Mouse (Mus musculus): ENCODE results near the gene Myo6. TPM values are rescaled to one million over a fixed set of nuclear protein-coding genes. Genes with fewer than 3 reads are reported as not detected.
A peak's percentile ranks its signal among the peaks of the same experiment; 100 is the strongest.

The Myo6 gene
- polyA plus RNA-seq, 1 experiment from 2014 or later, result 72.7 TPM

DNA sequence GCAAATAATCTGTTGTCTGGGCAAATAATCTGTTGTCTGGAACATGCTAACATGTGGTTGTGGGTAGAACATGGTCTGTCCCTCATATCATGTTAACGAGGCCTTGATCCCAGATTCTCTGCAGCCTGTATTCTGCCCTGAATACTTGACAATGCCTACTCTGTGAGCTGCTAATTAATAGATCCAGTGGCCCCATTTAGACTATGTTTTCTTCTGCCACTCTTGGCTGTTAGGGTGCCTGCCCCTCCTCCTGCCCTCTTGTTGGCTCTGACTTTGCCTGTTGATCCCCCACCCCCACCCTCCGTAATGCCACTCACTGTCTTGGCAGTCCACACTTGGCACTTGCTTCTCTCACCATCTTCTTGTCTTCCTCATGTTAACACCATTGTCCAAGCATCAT lies 13.8 kb downstream of the Myo6 start:
- H3K4me3 ChIP-seq (ENCODE audit: low read length), result no peak overlapping the region
- ATAC-seq, result no peak
- H3K4me2 ChIP-seq (ENCODE audit: low read depth, low read length), result no peak overlapping the region
- no peaks in the 10 kb centered on the region for H3K36me3 ChIP-seq (ENCODE audit: control insufficient read depth, insufficient read depth, low read length)
- peaks cover 16% of the 10 kb centered on the region for H3K4me1 ChIP-seq (ENCODE audit: control insufficient read depth, insufficient read depth, low read length)
- 86% methylated on average over 2 of the region's 2 CpGs for WGBS
- H3K27ac ChIP-seq (ENCODE audit: low read length), result no peak overlapping the region
- no peaks in the 10 kb centered on the region for H3K27me3 ChIP-seq (replicated peaks; ENCODE audit: control insufficient read depth, insufficient read depth, low read length)
- no peaks in the 10 kb centered on the region for H3K9me3 ChIP-seq (ENCODE audit: control insufficient read depth, low read length)
- H3K9ac ChIP-seq (ENCODE audit: low read depth, low read length), result no peak overlapping the region

DNA sequence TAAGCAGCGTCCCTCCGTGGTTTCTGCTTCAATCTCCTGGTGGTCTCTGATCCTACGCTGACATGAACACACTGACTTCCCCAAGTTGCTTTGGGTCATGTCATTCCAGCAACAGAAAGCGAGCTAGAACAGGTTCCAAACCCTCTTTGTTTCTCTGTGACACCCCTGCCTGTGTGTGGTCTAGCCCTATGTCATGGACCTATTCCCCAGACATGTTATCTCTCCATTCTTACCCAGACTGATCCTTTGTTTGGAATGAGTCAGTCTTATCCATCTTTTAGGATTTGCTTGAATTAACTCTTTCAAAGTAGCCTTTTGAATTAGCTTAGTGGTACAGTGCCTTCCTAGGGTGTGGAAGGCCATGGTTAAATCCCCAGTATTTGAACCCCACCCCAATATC lies 14.9 kb downstream of the Myo6 start:
- H3K27me3 ChIP-seq (replicated peaks; ENCODE audit: control insufficient read depth, insufficient read depth, low read length), result no peaks in the 10 kb centered on the region
- H3K4me3 ChIP-seq (ENCODE audit: low read length), result no peak overlapping the region
- ATAC-seq, result no peak
- peaks cover 14% of the 10 kb centered on the region for H3K4me1 ChIP-seq (ENCODE audit: control insufficient read depth, insufficient read depth, low read length)
- no peak overlapping the region for H3K4me2 ChIP-seq (ENCODE audit: low read depth, low read length)
- no peak overlapping the region for H3K27ac ChIP-seq (ENCODE audit: low read length)
- H3K36me3 ChIP-seq (ENCODE audit: control insufficient read depth, insufficient read depth, low read length), result no peaks in the 10 kb centered on the region
- 77% methylated on average over 4 of the region's 4 CpGs for WGBS
- no peaks in the 10 kb centered on the region for H3K9me3 ChIP-seq (ENCODE audit: control insufficient read depth, low read length)
- no peak overlapping the region for H3K9ac ChIP-seq (ENCODE audit: low read depth, low read length)

DNA sequence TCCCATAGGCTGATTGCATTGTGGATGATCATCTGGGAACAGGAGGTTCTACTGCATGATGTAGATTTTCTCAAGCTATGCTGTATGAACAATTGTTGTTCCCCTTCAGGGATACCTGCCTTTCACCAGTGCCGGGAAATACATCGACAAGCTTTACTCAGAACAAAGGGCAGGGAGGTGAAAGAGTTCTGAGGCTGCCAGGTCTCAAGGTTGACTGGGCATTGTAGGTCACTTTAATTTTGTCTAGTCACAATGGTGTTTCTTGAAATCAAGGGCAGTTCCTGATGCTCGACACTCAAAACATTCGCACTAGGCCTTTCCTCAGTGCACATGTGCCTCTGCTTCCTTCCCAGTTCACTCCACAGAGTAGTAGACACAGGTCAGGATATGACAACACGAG lies 15.9 kb downstream of the Myo6 start:
- 84% methylated on average over 5 of the region's 5 CpGs for WGBS
- H3K36me3 ChIP-seq (ENCODE audit: control insufficient read depth, insufficient read depth, low read length), result no peaks in the 10 kb centered on the region

DNA sequence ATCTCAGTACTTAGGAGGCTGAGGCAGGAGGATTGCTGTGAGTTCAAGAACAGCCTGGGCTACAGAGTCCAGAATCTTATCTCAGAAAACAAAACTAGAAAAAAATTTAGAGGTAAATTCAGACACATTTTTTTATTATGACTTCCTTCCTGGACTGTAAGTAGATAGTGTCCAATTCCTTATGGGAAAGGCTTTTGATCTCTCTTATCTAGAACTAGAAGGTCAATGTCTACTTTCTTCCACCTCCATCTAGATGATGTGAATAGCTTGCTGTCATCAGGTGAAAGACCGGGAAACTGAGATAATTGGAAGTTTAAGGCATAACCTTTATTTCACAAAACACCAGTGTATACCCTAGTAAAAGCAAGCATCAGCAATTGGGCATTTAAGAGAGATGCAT lies 16.9 kb downstream of the Myo6 start:
- Histone ChIP-seq H3K9ac (ENCODE audit: low read depth, low read length) (no peak overlapping the region), H3K36me3 (ENCODE audit: control insufficient read depth, insufficient read depth, low read length) (no peaks in the 10 kb centered on the region), H3K27ac (ENCODE audit: low read length) (no peak overlapping the region), H3K4me3 (ENCODE audit: low read length) (no peak overlapping the region), H3K4me2 (ENCODE audit: low read depth, low read length) (no peak overlapping the region), H3K27me3 (replicated peaks; ENCODE audit: control insufficient read depth, insufficient read depth, low read length) (no peaks in the 10 kb centered on the region), H3K9me3 (ENCODE audit: control insufficient read depth, low read length) (no peaks in the 10 kb centered on the region), H3K4me1 (ENCODE audit: control insufficient read depth, insufficient read depth, low read length) (peaks cover 9% of the 10 kb centered on the region)
- 50% methylated on average over 1 of the region's 1 CpGs for WGBS
- ATAC-seq, result peak; percentile 71

More for the DNA sequence above, 15.9 kb downstream of the Myo6 start:
- no peak overlapping the region for H3K4me2 ChIP-seq (ENCODE audit: low read depth, low read length)
- no peak overlapping the region for H3K9ac ChIP-seq (ENCODE audit: low read depth, low read length)
- no peaks in the 10 kb centered on the region for H3K27me3 ChIP-seq (replicated peaks; ENCODE audit: control insufficient read depth, insufficient read depth, low read length)
- H3K4me3 ChIP-seq (ENCODE audit: low read length), result no peak overlapping the region
- no peak for ATAC-seq
- peaks cover 12% of the 10 kb centered on the region for H3K4me1 ChIP-seq (ENCODE audit: control insufficient read depth, insufficient read depth, low read length)
- H3K27ac ChIP-seq (ENCODE audit: low read length), result no peak overlapping the region
- no peaks in the 10 kb centered on the region for H3K9me3 ChIP-seq (ENCODE audit: control insufficient read depth, low read length)

DNA sequence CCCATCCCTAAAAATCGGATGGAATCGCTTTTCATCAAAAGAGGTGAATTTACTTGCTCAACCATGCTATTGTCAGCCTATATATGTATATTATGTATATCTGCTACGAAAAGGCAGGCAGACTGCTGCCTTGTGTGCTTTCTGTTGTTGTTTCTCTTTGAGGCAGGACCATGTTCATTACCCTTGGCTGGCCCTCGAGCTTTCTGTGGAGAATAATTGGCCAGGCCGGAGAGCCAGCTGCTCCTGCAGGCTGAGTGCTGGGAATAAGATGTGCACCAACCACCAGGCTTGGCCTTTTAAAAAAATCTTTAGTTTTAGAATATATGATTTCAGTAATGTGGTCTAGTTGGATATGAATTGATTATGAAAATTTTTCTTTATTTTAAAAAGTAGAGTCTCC lies 19.3 kb downstream of the Myo6 start:
- H3K4me2 ChIP-seq (ENCODE audit: low read depth, low read length), result no peak overlapping the region
- peaks cover 4% of the 10 kb centered on the region; the same call in 1 of the 2 replicates for H3K4me1 ChIP-seq (ENCODE audit: control insufficient read depth, insufficient read depth, low read length)
- no peak overlapping the region for H3K27ac ChIP-seq (ENCODE audit: low read length)
- H3K36me3 ChIP-seq (ENCODE audit: control insufficient read depth, insufficient read depth, low read length), result no peaks in the 10 kb centered on the region
- H3K4me3 ChIP-seq (ENCODE audit: low read length), result no peak overlapping the region
- H3K9ac ChIP-seq (ENCODE audit: low read depth, low read length), result no peak overlapping the region
- WGBS, result 81% methylated on average over 5 of the region's 5 CpGs
- no peaks in the 10 kb centered on the region for H3K9me3 ChIP-seq (ENCODE audit: control insufficient read depth, low read length)
- no peak for ATAC-seq
- H3K27me3 ChIP-seq (replicated peaks; ENCODE audit: control insufficient read depth, insufficient read depth, low read length), result no peaks in the 10 kb centered on the region

DNA sequence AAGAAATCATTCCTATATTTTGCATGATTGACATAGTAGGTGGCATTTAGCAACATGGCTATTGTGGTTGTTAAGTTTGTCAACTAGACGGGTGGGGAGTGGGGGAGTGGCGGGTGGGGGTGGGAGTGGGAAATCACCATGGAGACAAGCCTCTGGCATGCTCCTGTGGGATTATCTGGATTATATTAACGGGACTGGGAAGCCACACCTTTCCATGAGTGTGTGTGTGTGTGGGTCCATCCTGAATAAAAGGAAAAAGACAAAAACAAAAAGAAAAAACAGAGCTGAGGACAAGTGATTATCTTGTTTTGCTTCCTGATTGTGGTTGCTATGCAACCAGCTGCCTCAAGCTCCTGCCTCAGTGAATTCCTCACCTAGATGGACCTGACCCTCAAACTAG lies 20.9 kb downstream of the Myo6 start:
- 0 out of 2 replicates have a peak, but pooled peaks cover 4% of the 10 kb centered on the region for H3K4me1 ChIP-seq (ENCODE audit: control insufficient read depth, insufficient read depth, low read length)
- H3K4me3 ChIP-seq (ENCODE audit: low read length), result no peak overlapping the region
- H3K36me3 ChIP-seq (ENCODE audit: control insufficient read depth, insufficient read depth, low read length), result no peaks in the 10 kb centered on the region
- no peak for ATAC-seq
- H3K27me3 ChIP-seq (replicated peaks; ENCODE audit: control insufficient read depth, insufficient read depth, low read length), result no peaks in the 10 kb centered on the region
- H3K9me3 ChIP-seq (ENCODE audit: control insufficient read depth, low read length), result no peaks in the 10 kb centered on the region
- H3K4me2 ChIP-seq (ENCODE audit: low read depth, low read length), result no peak overlapping the region
- 50% methylated on average over 3 of the region's 3 CpGs for WGBS
- H3K9ac ChIP-seq (ENCODE audit: low read depth, low read length), result no peak overlapping the region
- no peak overlapping the region for H3K27ac ChIP-seq (ENCODE audit: low read length)

DNA sequence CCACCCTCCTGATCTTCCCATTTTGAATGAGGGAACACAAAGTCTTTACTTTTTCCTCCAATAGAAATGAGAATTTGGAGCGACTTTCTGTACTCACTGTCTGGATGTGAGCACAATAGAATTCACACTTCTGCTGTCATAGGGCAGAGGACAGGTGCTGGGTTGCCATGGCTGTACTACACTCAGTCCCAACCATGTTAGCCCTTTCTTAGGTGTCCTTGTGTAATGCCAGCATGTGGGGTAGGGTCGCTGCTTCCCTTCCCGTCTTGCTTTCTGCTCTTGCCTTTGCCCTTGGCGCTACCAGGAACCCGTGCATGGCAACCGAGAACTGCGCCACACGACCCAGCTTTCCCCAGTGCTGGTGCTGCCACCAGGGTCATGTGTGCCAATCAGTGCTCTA lies 21.9 kb downstream of the Myo6 start:
- Histone ChIP-seq H3K36me3 (ENCODE audit: control insufficient read depth, insufficient read depth, low read length) (no peaks in the 10 kb centered on the region), H3K4me1 (ENCODE audit: control insufficient read depth, insufficient read depth, low read length) (peaks cover 8% of the 10 kb centered on the region; the same call in 1 of the 2 replicates), H3K27ac (ENCODE audit: low read length) (no peak overlapping the region), H3K9ac (ENCODE audit: low read depth, low read length) (no peak overlapping the region), H3K4me2 (ENCODE audit: low read depth, low read length) (no peak overlapping the region), H3K27me3 (replicated peaks; ENCODE audit: control insufficient read depth, insufficient read depth, low read length) (no peaks in the 10 kb centered on the region), H3K9me3 (ENCODE audit: control insufficient read depth, low read length) (no peaks in the 10 kb centered on the region), H3K4me3 (ENCODE audit: low read length) (no peak overlapping the region)
- ATAC-seq, result no peak
- WGBS, result 92% methylated on average over 8 of the region's 8 CpGs

DNA sequence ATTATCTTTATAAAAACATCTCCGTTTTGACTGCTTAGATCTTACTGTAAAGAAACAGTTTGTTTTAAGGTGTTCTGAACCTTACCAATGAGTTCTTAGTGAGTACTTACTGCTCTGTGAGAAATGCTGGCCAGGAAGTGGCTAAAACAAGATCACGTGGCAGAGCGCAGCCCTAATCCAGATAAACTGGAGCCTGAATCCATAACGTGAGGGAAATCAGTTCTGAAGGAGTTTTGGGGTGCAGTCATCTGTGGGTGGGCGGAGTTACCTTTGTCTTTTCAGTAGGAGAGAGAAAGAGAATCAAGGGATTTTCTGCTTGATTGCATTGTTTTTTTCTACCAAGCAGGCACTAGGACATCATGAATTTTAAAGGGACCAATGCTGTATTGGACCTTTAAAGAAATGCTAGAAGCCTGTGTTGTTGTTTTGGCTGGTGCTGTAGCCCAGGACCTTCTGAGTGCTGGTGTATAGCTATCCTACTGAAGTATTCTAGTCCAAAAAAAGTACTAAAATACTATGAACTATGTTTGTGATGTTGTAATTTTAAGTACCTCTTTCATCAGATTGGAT lies 23.6 kb downstream of the Myo6 start:
- no peak for ATAC-seq
- peaks cover 20% of the 10 kb centered on the region; the same call in 1 of the 2 replicates for H3K4me1 ChIP-seq (ENCODE audit: control insufficient read depth, insufficient read depth, low read length)
- 61% methylated on average over 5 of the region's 5 CpGs for WGBS
- no peak overlapping the region for H3K27ac ChIP-seq (ENCODE audit: low read length)
- H3K4me2 ChIP-seq (ENCODE audit: low read depth, low read length), result no peak overlapping the region
- no peak overlapping the region for H3K4me3 ChIP-seq (ENCODE audit: low read length)
- H3K36me3 ChIP-seq (ENCODE audit: control insufficient read depth, insufficient read depth, low read length), result no peaks in the 10 kb centered on the region
- no peak overlapping the region for H3K9ac ChIP-seq (ENCODE audit: low read depth, low read length)
- no peaks in the 10 kb centered on the region for H3K9me3 ChIP-seq (ENCODE audit: control insufficient read depth, low read length)
- no peaks in the 10 kb centered on the region for H3K27me3 ChIP-seq (replicated peaks; ENCODE audit: control insufficient read depth, insufficient read depth, low read length)

DNA sequence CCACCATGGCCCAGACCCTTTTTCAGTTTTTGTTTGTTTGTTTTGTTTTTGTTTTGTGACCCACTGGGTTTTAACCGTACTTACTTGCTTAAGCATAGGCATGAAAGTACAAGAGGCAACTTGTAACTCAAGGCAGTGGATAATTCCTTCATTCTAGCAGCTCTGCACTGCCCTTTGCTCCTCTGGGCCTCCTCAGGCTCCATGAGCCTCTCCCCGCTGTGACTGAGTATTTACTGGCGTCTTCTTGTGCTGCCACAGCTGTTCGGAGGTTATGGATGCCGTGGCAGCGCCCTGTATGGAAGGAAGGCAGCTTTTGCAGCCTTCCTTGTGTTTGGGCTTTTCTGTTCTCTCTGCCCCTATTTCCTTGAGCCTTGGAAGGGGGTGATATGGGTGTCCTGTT lies 26.4 kb downstream of the Myo6 start:
- ATAC-seq, result peak; percentile 64
- no peaks in the 10 kb centered on the region for H3K36me3 ChIP-seq (ENCODE audit: control insufficient read depth, insufficient read depth, low read length)
- H3K9ac ChIP-seq (ENCODE audit: low read depth, low read length), result no peak overlapping the region
- H3K9me3 ChIP-seq (ENCODE audit: control insufficient read depth, low read length), result no peaks in the 10 kb centered on the region
- H3K27ac ChIP-seq (ENCODE audit: low read length), result 0 out of 2 replicates have a peak overlapping the region, but pooled peaks have one; percentile 18
- H3K4me3 ChIP-seq (ENCODE audit: low read length), result no peak overlapping the region
- no peak overlapping the region; the same call in 1 of the 2 replicates for H3K4me2 ChIP-seq (ENCODE audit: low read depth, low read length)
- H3K4me1 ChIP-seq (ENCODE audit: control insufficient read depth, insufficient read depth, low read length), result peaks cover 23% of the 10 kb centered on the region; the same call in 1 of the 2 replicates
- no peaks in the 10 kb centered on the region for H3K27me3 ChIP-seq (replicated peaks; ENCODE audit: control insufficient read depth, insufficient read depth, low read length)
- 73% methylated on average over 6 of the region's 6 CpGs for whole genome bisulfite sequencing

DNA sequence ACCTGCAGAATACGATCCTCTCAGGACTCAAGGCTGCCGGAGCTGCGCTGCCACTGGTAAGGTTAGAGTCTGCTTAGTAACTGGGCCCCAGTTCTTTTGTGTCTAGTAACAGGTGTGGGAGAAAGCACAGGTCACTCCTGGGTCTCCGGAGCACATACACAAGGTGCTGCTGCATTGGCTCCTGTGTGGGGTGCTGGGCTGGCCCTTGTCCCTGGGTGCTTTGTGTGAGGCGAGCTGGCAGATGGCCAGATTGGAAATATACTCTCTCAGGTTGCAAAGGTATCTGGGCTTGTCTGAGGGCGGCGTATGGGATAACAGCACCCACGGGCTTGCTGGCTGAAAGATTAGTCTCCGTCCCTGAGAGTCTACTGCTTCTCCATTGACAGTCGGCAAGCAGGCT lies 27.5 kb downstream of the Myo6 start:
- Histone ChIP-seq H3K4me2 (ENCODE audit: low read depth, low read length) (no peak overlapping the region), H3K27ac (ENCODE audit: low read length) (peak overlapping the region; percentile 15; the same call in 1 of the 2 replicates), H3K4me1 (ENCODE audit: control insufficient read depth, insufficient read depth, low read length) (peaks cover 22% of the 10 kb centered on the region; the same call in 1 of the 2 replicates), H3K27me3 (replicated peaks; ENCODE audit: control insufficient read depth, insufficient read depth, low read length) (no peaks in the 10 kb centered on the region), H3K4me3 (ENCODE audit: low read length) (no peak overlapping the region), H3K36me3 (ENCODE audit: control insufficient read depth, insufficient read depth, low read length) (no peaks in the 10 kb centered on the region), H3K9ac (ENCODE audit: low read depth, low read length) (no peak overlapping the region), H3K9me3 (ENCODE audit: control insufficient read depth, low read length) (no peaks in the 10 kb centered on the region)
- 68% methylated on average over 10 of the region's 10 CpGs for WGBS
- ATAC-seq, result peak; percentile 89

All from intestine, embryonic 16.5 days (tissue).